Mouse (Mus musculus): ENCODE results near the gene Hes5. TPM values are rescaled to one million over a fixed set of nuclear protein-coding genes. Genes with fewer than 3 reads are reported as not detected.

Gene Hes5
- total RNA-seq, 2 experiments from 2014 or later, result not detected

DNA sequence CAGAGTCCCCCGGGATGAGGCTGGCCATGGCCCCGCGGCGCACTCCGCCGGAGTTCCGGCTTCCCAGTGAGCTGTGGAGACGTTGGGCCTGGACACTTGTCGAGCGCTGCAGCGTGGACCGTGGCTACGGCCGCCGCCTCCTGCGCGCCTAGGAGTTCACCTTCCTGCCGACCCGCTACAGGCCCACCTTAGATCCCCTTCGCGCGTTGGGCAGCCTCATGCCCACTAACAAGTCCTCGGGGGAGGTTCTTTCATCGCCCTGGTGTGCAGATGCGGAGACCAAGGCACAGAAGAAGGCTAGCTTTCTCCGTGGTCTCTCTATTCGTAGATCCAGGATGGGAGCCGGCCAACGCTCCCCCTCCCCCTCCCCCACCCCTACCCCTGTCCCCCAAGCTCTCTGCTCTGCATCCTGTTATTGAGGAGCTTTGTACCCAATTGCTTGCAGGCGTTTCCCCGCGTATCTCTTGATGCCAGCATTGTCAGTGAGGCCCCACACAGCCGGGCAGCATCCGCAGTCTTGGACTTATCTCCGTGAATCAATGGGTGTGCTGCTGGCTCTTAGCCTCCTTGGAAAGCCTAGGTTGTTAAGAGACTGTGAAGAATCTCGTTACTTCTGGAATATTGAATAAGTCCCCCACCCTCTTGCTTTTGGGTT, 4.0 kb downstream of the Hes5 start:
- DNase-seq (ENCODE audit: low spot score), result no peak

DNA sequence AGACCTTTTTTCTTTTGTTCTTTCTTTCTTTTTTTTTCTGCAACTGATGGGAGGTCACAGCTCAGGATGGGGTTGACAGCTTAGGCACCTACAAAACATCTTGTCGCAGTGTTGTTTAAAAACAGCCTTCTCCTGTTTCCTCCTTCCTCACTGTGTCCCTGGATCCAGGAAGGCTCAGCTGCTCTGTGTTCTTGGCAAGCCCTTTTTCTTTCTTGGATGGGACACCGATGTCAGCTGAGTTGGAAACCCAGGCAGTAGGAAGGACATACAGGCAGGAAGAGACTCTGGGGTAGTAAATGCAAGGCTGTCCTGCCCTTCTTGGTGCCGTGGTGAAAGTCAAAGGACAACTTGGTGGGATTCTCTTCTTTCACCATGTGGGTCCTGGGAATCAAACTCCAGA, 5.1 kb downstream of the Hes5 start:
- DNase-seq (ENCODE audit: low spot score), result peak; percentile 86

DNA sequence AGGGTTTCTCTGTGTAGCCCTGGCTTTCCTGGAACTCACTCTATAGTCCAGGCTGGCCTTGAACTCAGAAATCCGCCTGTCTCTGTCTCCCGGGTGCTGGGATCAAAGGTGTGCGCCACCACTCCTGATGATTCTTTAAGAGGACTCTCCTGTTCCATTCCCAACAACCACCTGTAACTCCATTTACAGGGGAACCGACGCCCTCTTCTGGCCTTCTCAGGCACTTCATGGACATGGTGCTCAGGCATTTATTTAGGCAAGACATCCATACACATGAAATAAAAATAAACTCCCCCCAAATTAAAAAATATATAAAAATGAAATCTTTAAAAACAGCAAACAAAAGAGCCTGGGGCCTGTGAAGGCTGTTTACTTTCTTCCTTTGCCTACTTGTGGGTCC, 6.5 kb downstream of the Hes5 start:
- DNase-seq (ENCODE audit: low spot score), result peak; percentile 60

DNA sequence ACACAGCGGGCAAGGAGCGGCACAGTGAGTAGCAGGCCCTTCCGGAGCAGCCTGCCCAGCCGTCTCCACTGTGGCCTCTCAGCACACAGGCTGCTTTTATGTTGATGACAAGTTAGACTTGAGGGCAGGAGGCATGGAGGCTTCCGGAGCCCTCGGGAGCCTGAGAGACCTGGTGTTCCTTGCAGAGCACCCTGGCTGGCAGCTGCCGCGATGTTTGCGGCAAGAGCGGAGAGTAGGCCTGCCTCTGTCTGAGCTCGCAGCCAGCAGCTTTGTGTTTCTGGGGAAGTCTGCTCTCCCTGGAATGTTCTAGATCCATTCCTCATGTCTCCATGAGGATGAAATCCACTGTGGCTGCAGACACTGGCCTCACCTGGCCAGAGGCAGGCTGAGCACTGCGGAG, 11.8 kb downstream of the Hes5 start:
- no peak for DNase-seq (ENCODE audit: low spot score)

DNA sequence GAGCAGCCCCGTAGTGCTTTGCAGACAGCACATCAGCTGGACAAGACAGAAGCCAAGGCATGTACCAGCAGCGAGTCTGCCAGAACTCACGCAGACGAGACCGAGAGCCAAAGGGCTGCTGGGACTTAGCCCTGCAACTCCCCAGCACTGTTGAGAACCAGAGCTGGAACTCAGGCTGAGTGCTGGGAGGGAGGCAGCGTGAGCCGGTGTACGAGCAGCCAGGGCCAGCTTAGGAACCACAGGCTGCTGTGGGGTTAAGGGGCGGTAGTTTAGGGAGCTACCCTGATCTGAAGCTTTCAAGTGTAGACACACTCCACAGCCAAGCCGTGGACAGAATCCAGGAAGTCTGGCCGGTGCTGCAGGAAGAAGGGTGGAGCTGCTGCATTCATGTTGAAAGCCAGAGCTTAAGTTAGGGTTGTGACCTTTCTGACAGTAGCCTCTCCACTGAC, 13.5 kb downstream of the Hes5 start:
- peak; percentile 70 for DNase-seq (ENCODE audit: low spot score)

DNA sequence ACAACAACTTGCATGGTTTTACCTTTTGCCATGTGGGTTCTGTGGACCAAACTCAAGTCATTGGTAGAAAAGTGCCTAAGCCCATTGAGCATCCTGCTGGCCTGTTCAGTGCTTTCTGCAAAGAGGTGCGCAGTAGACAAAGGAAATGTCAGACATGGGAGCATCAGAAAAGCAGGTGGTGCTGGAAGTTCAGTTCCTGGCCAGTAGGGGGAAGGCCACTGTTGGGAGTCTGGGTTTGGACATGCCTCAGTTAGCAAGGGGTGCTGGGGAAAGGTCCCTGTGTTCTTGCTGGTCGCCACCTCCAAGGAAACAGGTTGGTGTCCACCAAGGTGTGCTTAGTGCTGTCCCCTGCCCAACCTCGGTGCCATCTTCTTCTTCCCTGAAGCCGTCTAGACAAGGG, 19.4 kb downstream of the Hes5 start:
- DNase-seq (ENCODE audit: low spot score), result no peak

DNA sequence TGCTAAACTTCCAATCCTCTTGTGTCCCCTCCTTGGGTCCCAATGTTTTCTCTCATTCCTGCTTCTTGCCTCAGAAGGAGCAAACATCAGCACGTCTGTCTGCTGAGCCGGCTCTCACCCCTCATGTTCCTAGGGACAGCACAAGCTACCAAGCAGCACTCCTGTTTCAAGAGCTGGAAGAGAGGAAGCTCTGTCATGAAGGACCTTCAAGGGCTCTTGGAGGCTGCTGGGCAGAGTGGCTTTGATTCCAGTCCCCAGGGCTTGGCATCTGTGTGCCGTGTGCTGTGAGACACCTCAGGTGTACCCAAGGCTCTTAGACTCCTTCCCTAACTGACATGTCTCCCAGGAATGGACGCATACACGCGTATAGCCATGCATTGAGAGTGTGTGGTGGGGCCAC, 20.4 kb downstream of the Hes5 start:
- no peak for DNase-seq (ENCODE audit: low spot score)

DNA sequence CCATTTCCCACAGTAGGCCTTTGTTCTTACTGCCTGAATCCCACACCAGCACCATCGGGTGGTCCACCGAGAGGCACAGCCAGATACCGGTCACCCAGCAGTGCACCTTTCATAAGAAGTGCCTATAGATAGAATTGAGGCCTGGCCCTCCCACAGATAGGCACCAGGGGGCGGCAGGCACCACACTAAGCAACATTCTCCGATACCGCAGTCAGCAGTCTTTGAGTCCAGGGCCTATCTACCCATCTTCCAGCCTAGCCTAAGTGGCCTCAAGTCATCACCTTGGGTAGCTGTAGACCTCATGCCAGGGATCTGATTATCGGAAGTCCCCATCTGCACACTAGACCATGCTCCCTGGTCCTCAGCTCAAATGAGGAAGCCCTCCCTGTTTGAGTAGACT, 20.8 kb downstream of the Hes5 start:
- peak; percentile 35 for DNase-seq (ENCODE audit: low spot score)

DNA sequence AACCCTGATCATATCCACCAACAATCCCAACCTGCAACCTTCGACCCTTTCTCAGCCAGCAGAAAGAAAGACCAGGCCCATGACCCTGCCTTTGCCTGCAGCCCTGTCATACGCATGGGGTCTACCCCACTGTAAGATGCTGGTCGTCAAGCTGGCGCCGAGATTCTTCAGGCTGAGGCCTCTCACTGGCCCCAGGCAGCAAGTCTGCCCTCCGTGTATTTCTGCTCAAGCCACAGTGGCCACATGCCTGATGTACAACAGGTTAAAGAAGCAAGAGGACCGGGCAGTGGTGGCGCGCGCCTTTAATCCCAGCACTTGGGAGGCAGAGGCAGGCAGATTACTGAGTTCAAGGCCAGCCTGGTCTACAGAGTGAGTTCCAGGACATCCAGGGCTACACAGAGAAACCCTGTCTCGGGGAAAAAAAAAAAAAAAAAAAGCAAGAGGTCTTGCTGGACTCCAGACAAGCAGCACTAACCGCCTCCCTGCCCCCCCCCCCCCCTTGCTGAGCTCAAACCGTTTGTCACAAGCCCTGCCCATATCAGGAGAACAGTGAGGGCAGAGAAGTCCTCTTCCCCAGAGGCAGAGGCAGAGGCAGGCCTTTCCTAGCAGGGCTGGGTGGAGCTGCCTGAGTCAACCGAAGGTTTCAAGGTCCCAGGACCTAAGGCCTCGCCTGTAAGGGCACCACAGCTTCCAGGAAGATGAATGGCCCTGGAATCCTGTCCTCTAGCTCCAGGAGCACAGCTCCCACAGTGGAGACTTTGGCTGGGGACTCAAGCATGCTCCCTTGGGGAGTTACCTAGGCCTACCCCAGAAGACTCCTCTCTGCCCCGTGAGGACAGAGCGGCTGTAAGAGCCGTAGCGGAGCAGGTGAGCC, 21.8 kb downstream of the Hes5 start:
- DNase-seq (ENCODE audit: low spot score), result no peak

DNA sequence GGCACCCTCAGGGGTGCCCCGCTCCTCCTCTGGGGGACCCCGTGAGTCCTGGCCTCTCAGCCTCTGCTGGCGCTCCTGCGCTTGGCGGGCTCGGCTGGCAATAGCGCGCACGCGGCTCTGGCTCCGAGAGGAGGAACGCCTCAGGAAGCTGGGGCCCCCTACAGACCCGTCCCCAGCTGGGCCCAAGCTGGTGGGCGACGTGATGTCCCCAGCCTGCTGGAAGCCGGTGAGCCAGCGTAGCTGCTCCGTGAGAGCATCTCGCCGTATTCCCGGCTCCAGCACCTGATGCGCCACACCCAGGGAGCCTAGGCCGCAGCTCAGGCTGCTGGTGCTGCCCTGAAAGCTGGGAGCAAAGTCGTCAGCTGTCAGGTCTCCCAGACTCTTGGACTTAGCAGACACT, 23.0 kb downstream of the Hes5 start:
- DNase-seq (ENCODE audit: low spot score), result no peak

DNA sequence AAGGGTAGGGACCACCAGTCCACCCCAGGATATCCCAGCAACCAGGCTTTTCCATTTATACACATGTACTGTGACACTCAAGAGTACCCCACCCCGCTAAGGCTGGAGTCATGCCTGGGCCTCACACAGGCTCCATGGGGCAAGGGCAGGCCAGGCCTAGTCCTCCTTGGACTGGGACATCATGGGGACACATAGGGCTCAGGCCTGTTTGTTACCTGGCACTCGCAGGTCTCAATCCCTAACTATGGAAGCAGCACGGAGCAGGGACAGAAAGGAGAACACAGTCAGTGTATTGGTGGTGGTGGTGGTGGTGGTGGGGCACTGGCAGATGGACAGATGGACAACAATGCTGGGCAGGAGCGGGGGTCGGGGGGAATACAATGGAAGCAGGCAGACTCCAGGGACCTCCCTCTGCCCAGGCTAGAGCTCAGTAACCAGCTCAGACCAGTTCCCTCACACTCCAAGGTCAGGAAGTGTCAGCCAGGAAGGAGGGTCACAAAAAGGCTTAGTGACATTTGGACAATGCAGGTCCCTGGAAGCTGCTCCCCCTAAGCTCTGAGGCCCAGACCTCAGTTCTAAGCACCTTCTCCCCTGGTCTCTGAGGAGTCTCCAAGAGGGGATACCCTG, 24.5 kb downstream of the Hes5 start:
- DNase-seq (ENCODE audit: low spot score), result no peak

DNA sequence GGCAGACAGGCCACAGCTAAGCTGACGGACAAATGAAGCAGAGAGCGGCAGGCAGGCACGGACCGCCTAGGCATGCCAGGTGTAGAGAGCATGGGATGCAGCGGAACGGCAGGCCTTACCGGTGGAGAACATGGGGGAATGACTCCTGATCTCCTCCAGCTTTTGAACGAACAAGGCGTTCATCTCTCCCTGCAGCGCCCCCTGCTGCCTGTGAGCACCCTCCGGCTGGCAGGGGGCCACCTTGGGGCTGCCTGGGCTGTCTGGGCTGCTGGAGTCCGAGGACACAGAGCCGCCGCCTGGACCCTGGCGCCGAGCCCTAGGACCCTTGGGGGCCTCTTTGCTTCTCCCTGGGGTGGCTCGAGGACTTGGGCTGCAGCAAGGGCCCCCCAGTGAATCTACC, 25.4 kb downstream of the Hes5 start:
- peak; percentile 83 for DNase-seq (ENCODE audit: low spot score)

DNA sequence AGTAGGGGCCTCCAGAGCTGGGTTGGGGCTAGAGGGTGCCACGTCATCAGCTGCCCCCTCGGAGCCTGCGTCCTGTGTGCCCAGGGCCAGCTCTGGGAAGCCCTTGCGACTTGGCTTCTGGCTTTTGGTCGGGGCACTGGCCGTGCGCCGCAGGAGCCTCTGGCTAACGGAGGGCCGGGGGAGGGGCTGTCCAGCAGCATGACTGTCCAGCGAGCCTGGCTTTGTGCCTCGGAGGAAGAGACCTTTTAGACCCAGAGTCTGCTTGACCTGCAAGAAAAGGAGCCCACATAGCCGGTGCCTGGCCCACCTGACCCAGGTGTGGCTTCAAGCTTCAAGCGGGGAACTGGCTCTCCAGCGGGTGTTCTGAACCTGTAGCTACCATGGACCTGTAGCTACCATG, 26.0 kb downstream of the Hes5 start:
- DNase-seq (ENCODE audit: low spot score), result no peak

DNA sequence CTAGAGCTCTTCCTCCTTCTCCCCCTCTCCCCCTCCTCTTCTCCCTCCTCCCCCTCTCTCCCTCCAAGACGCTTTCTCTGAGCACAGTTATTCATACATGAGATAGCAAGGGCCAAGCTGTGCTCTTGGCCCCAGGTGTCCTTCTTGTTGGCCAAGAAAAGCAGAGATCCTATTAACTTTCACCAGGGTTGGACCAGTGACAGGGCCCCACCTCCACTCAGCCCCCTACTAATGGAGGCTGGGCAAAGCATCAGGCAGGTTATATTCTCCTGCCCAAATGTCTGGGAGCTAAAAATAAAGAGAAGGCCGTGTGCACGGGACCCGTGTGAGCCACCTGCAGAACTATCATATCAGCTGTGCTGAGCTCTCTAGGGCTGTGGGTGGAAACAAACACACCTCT, 34.2 kb downstream of the Hes5 start:
- no peak for DNase-seq (ENCODE audit: low spot score)

DNA sequence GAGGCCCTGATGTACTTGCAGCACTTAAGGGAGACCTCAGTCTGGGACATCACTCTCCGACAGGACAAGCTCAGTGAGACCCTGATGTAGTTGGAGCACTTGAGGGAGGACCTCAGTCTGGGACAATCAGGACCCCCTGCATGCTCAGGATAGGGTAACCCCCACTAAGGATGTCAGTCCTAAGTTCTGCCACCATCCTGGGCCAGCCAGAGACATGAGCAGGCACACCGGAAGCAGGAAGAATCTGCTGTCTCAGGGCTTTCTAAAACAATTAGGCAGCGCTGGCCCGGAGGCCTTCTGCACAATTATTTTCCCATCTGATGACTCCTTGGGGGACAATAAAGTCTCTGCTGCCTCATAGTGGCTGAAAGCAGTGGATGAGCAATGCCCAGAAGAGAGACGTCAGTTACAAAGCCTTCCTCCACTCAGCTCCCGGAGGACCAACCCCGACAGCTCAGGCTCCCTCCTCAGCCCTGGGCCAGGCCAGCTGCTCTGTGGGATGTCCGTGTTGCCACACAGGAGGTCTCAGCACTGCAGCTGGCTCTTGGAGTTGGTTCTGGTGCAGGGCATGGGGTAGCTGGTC, 35.9 kb downstream of the Hes5 start:
- DNase-seq (ENCODE audit: low spot score), result peak; percentile 45

DNA sequence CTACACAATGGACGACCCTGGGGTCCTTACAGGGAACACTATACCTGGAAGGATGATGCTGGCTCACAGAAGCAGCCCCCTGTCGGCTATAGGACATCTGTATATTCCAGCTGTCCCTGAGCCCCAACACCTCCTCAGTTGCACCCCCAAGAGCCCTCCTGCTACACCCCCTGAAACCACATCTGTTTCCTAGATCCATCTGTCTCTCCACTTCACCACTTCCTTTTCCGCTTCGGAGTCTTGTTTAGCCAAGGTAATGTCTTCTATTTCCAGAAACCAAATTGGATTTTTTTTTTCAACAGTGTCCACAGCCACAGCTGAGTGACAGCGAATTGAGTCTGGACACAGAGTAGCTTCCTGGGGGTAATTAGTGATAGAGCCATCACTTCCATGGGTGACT, 38.7 kb downstream of the Hes5 start:
- DNase-seq (ENCODE audit: low spot score), result no peak

DNA sequence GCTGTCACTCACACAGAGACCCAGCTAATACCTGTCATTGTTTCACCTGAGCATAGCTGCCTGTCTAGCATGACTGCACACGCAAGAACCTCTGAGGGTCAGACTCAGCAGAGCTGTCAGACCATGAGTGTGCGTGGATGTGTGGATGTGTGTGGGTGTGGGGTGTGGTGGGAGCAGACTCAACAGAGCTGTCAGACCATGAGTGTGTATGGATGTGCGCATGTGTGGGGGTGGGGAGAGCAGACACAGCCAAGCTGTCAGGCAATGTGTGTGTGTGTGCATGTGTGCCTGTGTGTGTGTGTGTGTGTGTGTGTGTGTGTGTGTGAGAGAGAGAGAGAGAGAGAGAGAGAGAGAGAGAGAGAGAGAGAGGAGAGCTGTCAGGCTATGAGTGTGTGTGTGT, 44.6 kb downstream of the Hes5 start:
- DNase-seq (ENCODE audit: low spot score), result no peak

DNA sequence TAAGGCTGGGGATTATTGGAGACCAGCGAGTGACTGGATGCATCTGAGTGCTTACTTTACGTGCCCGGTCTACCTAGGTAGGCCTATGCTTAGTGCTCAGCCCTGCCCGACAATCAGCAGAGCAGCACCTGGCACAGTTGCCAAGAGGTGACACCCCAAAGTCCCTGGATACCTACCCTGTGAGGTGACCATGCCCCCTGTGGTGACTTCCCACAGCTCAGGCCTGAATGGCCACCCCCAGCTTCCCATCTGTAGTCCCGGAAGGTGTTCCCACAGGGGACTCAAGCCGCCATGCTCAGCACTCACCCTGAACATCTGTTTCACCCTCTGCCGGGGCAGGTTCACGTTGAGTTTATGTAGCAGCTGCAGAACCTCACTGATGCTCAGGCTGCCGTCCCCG, 45.6 kb downstream of the Hes5 start:
- no peak for DNase-seq (ENCODE audit: low spot score)

DNA sequence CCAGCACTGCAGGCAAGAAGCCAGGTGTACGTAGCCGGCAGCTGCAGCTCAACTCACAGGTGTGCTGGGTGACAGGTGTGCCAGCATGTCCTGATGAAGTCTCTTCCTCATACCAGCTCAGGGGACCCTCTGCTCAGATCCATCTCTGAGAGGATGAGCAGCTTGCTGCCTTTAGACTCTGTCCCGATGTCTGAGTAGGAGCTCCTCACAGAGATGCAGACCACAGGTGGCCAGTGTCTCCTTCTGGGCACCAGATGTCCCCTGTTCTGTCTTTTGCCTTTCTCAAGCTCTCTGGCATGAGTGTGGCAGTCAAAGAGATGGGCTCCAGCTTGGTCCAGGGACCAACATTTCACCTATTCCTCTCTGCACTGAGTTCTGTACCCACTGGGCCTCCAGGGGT, 46.9 kb downstream of the Hes5 start:
- DNase-seq (ENCODE audit: low spot score), result no peak

DNA sequence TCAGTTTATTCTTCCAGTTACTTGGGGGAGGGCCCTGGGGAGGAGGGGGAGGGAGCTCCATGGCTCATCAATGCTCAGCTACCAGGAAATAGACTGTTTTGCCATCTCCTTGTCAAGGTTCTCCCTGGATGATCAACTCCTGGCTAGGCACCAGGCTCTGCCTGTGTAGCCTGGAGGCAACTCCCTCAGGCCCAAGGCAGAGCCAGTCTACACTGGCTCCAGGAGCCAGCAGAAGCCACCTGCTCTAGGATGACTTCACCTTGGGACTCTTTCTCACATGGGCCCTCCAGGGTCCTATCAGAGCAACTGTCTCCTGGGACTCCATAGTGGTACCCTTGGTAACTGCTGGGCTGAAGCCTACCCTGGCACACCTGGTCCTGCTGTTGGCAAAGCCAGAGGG, 47.4 kb downstream of the Hes5 start:
- no peak for DNase-seq (ENCODE audit: low spot score)

DNA sequence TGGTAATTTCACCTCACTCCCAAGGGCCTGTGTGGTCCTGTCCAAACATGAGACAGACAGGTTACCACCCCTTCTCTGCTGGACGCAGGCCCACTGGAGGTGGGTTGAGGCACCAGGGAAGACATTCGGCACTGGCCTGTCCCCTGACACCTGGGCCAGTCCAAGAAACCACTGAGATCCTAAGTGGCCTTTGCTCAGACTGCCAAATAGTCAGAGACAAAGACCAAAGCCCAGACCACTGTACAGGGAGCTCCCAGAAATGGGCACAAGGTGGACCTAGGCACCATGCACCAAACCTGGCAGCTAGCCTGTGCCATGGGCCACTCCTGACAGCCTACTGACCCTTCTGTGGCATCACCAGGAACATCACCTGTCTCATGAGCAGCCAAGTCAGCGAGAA, 48.5 kb downstream of the Hes5 start:
- DNase-seq (ENCODE audit: low spot score), result no peak

DNA sequence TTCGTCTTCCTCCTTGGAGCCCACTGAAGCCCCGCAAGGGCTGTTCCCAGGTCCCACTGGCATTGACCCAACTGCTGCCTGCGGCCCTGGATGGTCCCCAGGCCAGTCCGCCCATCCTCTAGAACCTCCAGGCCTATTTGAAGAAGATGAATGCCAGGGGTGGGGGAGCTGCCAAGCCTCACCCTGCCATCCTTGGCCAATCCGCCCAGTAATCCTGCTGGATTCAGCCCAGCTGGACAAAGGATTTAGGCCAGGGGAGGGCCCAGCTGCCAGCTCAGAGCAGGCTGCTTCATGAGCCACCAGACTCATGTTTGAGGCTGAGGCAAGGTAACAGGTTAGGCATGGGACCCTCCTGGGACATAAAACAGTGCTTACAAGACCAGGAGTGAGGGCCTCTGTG, 50.1 kb downstream of the Hes5 start:
- peak; percentile 42 for DNase-seq (ENCODE audit: low spot score)
